Mouse (Mus musculus): ENCODE results near the gene Ikzf4. TPM values are rescaled to one million over a fixed set of nuclear protein-coding genes. Genes with fewer than 3 reads are reported as not detected.

Gene Ikzf4
- polyA plus RNA-seq, 1 experiment from 2014 or later, result 4.9 TPM

DNA sequence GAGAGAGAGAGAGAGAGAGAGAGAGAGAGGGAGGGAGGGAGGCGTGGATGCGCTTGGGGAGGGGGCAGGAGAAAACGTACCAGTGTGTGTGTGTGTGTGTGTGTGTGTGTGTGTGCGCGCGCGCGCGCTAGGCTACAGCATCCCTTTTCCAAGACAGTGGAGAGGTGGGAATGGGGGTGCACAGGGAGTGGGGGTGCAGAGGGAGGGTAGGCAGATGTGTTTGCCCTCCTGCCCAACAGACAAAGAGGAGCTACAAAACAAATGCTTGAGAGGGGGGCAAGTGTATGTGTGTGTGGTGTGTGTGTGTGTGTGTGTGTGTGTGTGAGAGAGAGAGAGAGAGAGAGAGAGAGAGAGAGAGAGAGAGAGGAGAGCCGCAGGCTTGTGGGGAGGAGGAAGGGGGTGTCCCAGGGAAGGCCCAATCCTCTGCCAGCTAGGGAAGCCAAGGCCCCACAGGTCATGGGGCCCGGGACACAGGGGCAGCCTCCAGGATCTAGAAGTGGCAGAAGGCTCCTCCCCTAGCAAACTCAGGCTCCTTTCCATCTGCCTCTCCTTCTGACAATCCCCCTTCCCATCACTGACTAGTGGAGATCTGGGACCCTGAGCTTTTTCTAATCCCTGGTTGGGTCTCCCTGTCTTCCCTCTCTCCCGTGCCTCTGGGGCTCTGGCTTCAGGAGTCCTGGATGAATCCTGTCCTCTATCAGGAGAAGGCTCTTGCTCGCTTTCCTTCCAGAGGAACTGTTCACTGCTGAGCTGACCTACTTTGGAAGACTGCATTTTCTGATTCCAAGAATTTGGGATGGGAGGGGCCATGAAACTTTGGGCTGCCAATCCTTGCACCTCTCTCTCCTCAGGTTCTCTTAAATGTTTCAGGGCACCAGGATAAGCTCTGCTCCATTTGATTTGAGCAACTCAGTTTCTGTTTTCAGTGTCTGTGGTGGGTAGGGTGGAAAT lies 623 bp upstream of the Ikzf4 start:
- Histone ChIP-seq H3K4me2 (replicated peaks; ENCODE audit: low read depth, low read length) (peak overlapping the region; percentile 69), H3K9me3 (ENCODE audit: control insufficient read depth, low read depth, low read length) (no peaks in the 10 kb centered on the region), H3K4me1 (ENCODE audit: control insufficient read depth, insufficient read depth, low read length) (peaks cover 8% of the 10 kb centered on the region; the same call in 1 of the 2 replicates), H3K27me3 (ENCODE audit: control insufficient read depth, insufficient read depth, low read length) (no peaks in the 10 kb centered on the region), H3K36me3 (ENCODE audit: control insufficient read depth, insufficient read depth, low read length) (no peaks in the 10 kb centered on the region), H3K9ac (replicated peaks; ENCODE audit: low read depth, low read length) (no peak overlapping the region), H3K27ac (ENCODE audit: low read length) (peak overlapping the region; percentile 50; the same call in 1 of the 2 replicates), H3K4me3 (ENCODE audit: low read depth, low read length) (peak overlapping the region; percentile 45; the same call in 1 of the 2 replicates)
- peak; percentile 77 for ATAC-seq (ENCODE audit: insufficient number of reproducible peaks, insufficient read depth, low FRiP score, low read depth)
- WGBS, result 4% methylated on average over 12 of the region's 13 CpGs

DNA sequence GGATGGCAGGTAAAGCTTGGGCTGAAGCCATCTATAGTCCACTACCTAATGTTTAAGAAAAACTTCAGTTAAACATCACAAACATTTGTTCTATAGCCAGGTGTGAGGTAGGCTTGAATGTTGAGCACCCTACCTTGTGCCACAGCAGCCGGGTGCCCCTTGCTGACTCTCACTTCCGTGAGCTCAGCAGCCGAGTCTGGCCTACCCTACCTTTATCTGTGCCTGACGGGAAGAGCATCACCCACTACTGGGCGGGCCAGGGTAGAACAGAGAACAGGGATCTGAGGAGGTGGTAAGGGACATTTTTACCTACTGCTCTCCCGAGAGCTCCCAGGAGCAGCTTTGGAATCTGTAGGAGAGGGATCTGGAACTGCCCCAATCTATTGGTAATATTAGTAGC lies 3.0 kb downstream of the Ikzf4 start:
- Histone ChIP-seq H3K4me1 (ENCODE audit: control insufficient read depth, insufficient read depth, low read length) (peaks cover 8% of the 10 kb centered on the region; the same call in 1 of the 2 replicates), H3K4me2 (replicated peaks; ENCODE audit: low read depth, low read length) (no peak overlapping the region), H3K4me3 (ENCODE audit: low read depth, low read length) (no peak overlapping the region), H3K9ac (replicated peaks; ENCODE audit: low read depth, low read length) (no peak overlapping the region), H3K36me3 (ENCODE audit: control insufficient read depth, insufficient read depth, low read length) (no peaks in the 10 kb centered on the region), H3K27me3 (ENCODE audit: control insufficient read depth, insufficient read depth, low read length) (no peaks in the 10 kb centered on the region), H3K27ac (ENCODE audit: low read length) (no peak overlapping the region), H3K9me3 (ENCODE audit: control insufficient read depth, low read depth, low read length) (no peaks in the 10 kb centered on the region)
- 85% methylated on average over 6 of the region's 6 CpGs for WGBS
- no peak for ATAC-seq (ENCODE audit: insufficient number of reproducible peaks, insufficient read depth, low FRiP score, low read depth)

DNA sequence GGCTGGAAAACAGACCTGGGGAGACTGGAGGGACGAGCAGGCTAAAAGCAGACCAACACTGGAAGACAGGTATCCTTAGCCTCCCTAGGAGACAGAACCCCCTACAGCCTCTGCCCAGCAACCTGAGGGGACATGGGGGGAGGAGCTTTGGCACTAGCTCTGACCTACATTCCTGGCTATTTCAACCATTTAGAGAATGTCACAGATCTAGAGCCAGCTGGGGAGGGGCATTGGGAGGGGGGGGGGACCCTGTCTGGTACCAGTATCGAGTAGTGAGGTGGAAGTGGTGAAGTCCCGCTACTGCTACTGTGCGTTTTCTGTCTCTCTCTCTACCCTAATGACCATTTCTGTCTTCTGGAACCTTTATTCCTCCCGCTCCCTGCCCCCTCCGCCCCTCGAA lies 3.9 kb downstream of the Ikzf4 start:
- no peak overlapping the region for H3K4me3 ChIP-seq (ENCODE audit: low read depth, low read length)
- 70% methylated on average over 7 of the region's 7 CpGs for WGBS
- no peaks in the 10 kb centered on the region for H3K9me3 ChIP-seq (ENCODE audit: control insufficient read depth, low read depth, low read length)
- H3K27me3 ChIP-seq (ENCODE audit: control insufficient read depth, insufficient read depth, low read length), result no peaks in the 10 kb centered on the region
- H3K4me2 ChIP-seq (replicated peaks; ENCODE audit: low read depth, low read length), result no peak overlapping the region
- no peaks in the 10 kb centered on the region for H3K36me3 ChIP-seq (ENCODE audit: control insufficient read depth, insufficient read depth, low read length)
- no peak for ATAC-seq (ENCODE audit: insufficient number of reproducible peaks, insufficient read depth, low FRiP score, low read depth)
- peaks cover 8% of the 10 kb centered on the region; the same call in 1 of the 2 replicates for H3K4me1 ChIP-seq (ENCODE audit: control insufficient read depth, insufficient read depth, low read length)
- no peak overlapping the region for H3K9ac ChIP-seq (replicated peaks; ENCODE audit: low read depth, low read length)
- H3K27ac ChIP-seq (ENCODE audit: low read length), result no peak overlapping the region

DNA sequence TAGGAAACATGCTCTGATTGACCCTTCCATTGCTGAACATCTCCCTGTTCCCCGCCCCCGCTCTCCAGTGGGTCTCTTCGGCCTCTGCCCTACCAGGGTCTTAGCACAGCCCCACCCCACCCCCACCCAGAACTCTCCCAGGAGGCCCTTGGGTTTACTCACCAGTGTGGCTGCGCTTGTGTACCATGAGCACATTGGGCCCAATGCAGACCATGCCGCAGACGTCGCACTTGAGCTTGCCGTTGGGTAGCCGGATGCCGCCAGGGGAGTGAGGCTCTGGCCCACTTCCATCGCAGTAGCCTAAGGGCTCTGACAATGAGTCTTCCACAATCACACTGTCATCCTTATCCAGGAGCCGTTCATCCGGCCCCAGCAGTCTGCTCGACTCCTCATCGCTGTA lies 4.9 kb downstream of the Ikzf4 start:
- no peak overlapping the region for H3K27ac ChIP-seq (ENCODE audit: low read length)
- no peaks in the 10 kb centered on the region for H3K9me3 ChIP-seq (ENCODE audit: control insufficient read depth, low read depth, low read length)
- no peak overlapping the region for H3K9ac ChIP-seq (replicated peaks; ENCODE audit: low read depth, low read length)
- 0 out of 2 replicates have a peak, but pooled peaks cover 3% of the 10 kb centered on the region for H3K4me1 ChIP-seq (ENCODE audit: control insufficient read depth, insufficient read depth, low read length)
- no peak for ATAC-seq (ENCODE audit: insufficient number of reproducible peaks, insufficient read depth, low FRiP score, low read depth)
- no peak overlapping the region for H3K4me2 ChIP-seq (replicated peaks; ENCODE audit: low read depth, low read length)
- H3K4me3 ChIP-seq (ENCODE audit: low read depth, low read length), result no peak overlapping the region
- H3K27me3 ChIP-seq (ENCODE audit: control insufficient read depth, insufficient read depth, low read length), result no peaks in the 10 kb centered on the region
- H3K36me3 ChIP-seq (ENCODE audit: control insufficient read depth, insufficient read depth, low read length), result no peaks in the 10 kb centered on the region
- WGBS, result 92% methylated on average over 15 of the region's 15 CpGs

DNA sequence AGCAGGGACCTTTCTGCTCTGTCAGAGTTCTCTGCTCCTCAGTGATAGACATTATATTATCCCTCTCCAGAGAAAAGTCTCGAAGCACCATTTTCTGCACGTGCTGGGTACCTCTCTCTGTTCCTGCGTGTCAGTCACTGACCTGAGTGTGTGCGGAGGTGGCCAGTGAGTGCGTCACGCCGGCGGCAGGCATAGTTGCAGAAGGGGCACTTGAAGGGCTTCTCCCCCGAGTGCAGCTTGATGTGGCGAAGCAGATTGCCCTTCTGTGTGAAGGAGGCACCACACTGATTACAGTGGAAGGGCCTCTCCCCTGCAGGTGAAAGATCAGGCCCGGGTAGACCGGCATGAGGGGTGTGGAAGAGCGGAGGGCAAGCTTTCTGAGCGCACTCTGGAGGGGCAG lies 5.8 kb downstream of the Ikzf4 start:
- Histone ChIP-seq H3K4me3 (ENCODE audit: low read depth, low read length) (no peak overlapping the region), H3K27me3 (ENCODE audit: control insufficient read depth, insufficient read depth, low read length) (no peaks in the 10 kb centered on the region), H3K4me2 (replicated peaks; ENCODE audit: low read depth, low read length) (no peak overlapping the region), H3K36me3 (ENCODE audit: control insufficient read depth, insufficient read depth, low read length) (no peaks in the 10 kb centered on the region), H3K27ac (ENCODE audit: low read length) (no peak overlapping the region), H3K9me3 (ENCODE audit: control insufficient read depth, low read depth, low read length) (no peaks in the 10 kb centered on the region), H3K9ac (replicated peaks; ENCODE audit: low read depth, low read length) (no peak overlapping the region), H3K4me1 (ENCODE audit: control insufficient read depth, insufficient read depth, low read length) (0 out of 2 replicates have a peak, but pooled peaks cover under 1% of the 10 kb centered on the region)
- WGBS, result 88% methylated on average over 14 of the region's 14 CpGs
- ATAC-seq (ENCODE audit: insufficient number of reproducible peaks, insufficient read depth, low FRiP score, low read depth), result no peak

DNA sequence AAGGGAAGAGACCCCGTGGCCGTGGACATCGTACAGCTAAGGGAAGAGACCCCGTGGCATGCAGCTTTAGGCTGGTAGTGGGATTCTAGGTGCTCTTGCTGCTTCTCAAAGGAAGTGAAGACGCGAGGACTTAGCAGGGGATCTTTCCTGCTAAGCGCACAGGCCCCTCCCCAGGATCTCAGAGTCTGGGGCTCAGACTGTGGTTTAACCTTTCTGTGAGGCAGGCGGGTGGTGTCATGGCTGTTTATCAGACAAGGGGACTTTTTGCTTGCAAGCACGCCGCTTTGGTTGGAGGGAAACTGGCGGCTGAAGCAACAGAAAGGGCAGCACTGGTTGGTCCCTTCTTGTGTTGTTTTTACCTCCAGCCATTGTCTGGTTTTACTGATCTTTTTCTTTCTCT lies 8.8 kb downstream of the Ikzf4 start:
- Histone ChIP-seq H3K27me3 (ENCODE audit: control insufficient read depth, insufficient read depth, low read length) (no peaks in the 10 kb centered on the region), H3K4me1 (ENCODE audit: control insufficient read depth, insufficient read depth, low read length) (no peaks in the 10 kb centered on the region), H3K4me3 (ENCODE audit: low read depth, low read length) (no peak overlapping the region), H3K9ac (replicated peaks; ENCODE audit: low read depth, low read length) (no peak overlapping the region), H3K9me3 (ENCODE audit: control insufficient read depth, low read depth, low read length) (no peaks in the 10 kb centered on the region), H3K27ac (ENCODE audit: low read length) (no peak overlapping the region), H3K36me3 (ENCODE audit: control insufficient read depth, insufficient read depth, low read length) (no peaks in the 10 kb centered on the region), H3K4me2 (replicated peaks; ENCODE audit: low read depth, low read length) (no peak overlapping the region)
- 27% methylated on average over 11 of the region's 11 CpGs for WGBS
- no peak for ATAC-seq (ENCODE audit: insufficient number of reproducible peaks, insufficient read depth, low FRiP score, low read depth)

DNA sequence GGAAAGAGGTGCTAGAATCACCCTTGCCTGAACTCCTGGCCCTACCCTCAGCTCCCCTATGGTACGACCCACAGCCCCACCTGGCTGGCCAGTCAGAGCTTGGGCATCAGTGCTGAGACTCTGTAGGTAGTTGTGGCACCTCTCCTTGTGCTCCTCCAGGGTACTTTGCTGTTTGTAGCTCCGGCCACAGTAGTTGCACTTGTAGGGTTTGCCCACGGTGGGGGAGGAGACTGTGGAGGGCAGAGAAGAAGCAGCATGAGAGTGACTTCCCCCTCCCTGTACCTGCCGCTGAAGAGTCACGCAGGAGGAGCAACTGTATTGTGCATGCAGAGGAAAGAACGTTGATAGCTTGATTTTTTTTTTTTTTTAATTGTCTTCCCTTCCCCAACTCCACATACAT lies 9.2 kb downstream of the Ikzf4 start:
- no peak overlapping the region for H3K27ac ChIP-seq (ENCODE audit: low read length)
- H3K9me3 ChIP-seq (ENCODE audit: control insufficient read depth, low read depth, low read length), result no peaks in the 10 kb centered on the region
- WGBS, result 50% methylated on average over 6 of the region's 6 CpGs
- no peaks in the 10 kb centered on the region for H3K27me3 ChIP-seq (ENCODE audit: control insufficient read depth, insufficient read depth, low read length)
- no peaks in the 10 kb centered on the region for H3K4me1 ChIP-seq (ENCODE audit: control insufficient read depth, insufficient read depth, low read length)
- no peak for ATAC-seq (ENCODE audit: insufficient number of reproducible peaks, insufficient read depth, low FRiP score, low read depth)
- H3K36me3 ChIP-seq (ENCODE audit: control insufficient read depth, insufficient read depth, low read length), result no peaks in the 10 kb centered on the region
- no peak overlapping the region for H3K9ac ChIP-seq (replicated peaks; ENCODE audit: low read depth, low read length)
- H3K4me2 ChIP-seq (replicated peaks; ENCODE audit: low read depth, low read length), result no peak overlapping the region
- no peak overlapping the region for H3K4me3 ChIP-seq (ENCODE audit: low read depth, low read length)

DNA sequence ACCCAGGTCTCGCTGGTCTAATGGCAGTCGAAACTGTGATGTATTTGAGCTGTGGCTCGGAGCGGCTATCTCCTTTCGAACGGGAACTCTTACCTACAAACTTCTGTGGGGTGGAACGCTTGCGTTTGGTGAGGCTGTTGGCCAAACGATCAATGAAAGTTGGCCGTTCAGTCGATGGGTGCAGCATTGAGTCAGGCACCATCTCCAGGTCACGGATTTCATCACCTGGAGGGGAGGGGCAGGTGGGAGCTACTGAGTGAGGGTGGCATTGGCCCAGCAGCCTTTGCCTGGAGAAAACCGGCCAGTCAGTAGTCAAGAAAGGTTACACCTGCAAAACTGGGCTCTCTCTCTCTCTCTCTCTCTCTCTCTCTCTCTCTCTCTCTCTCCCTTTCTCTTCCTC lies 10.1 kb downstream of the Ikzf4 start:
- 90% methylated on average over 13 of the region's 13 CpGs for WGBS
- no peaks in the 10 kb centered on the region for H3K36me3 ChIP-seq (ENCODE audit: control insufficient read depth, insufficient read depth, low read length)

More for the DNA sequence above, 10.1 kb downstream of the Ikzf4 start:
- no peak for ATAC-seq (ENCODE audit: insufficient number of reproducible peaks, insufficient read depth, low FRiP score, low read depth)
- Histone ChIP-seq H3K27ac (ENCODE audit: low read length) (no peak overlapping the region), H3K4me3 (ENCODE audit: low read depth, low read length) (no peak overlapping the region), H3K27me3 (ENCODE audit: control insufficient read depth, insufficient read depth, low read length) (no peaks in the 10 kb centered on the region), H3K4me1 (ENCODE audit: control insufficient read depth, insufficient read depth, low read length) (no peaks in the 10 kb centered on the region), H3K9me3 (ENCODE audit: control insufficient read depth, low read depth, low read length) (no peaks in the 10 kb centered on the region), H3K4me2 (replicated peaks; ENCODE audit: low read depth, low read length) (no peak overlapping the region), H3K9ac (replicated peaks; ENCODE audit: low read depth, low read length) (no peak overlapping the region)
